Mouse (Mus musculus) spleen, adult 18-20 months (tissue): ENCODE data around the gene Zbtb37.
"Not testable (repeated sequence)": the region's sequence is repeated elsewhere in the genome, so short reads cannot be mapped to it uniquely, and the experiment has no call there.

Source experiments
- DNase-seq, 2 experiments: peaks; one replicate each; pipeline ENCODE4 v3.0.0; 2022; ENCODE audit warnings: mixed read lengths in 2 of 2

The Zbtb37 gene

DNA sequence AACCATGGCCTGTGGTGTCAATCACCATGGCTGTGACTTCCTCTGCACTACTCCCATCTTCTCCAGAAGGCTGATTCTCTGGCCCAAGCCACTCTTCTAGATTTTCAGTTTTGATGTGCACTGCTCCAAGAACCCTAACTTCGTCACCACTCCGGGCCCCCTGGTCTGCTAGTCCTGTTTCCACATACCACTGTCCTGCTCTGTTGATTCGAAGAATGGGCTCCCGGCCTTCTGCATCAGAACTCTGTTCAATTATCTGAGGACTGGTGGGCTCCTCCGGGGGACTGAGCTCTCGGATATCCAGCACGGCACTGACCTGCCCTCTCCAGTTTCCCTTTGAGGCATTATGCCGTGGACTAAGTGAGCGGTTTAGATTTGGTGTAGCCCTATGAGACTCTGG lies 2.8 kb downstream of the Zbtb37 start:
- DNase-seq: no peak

DNA sequence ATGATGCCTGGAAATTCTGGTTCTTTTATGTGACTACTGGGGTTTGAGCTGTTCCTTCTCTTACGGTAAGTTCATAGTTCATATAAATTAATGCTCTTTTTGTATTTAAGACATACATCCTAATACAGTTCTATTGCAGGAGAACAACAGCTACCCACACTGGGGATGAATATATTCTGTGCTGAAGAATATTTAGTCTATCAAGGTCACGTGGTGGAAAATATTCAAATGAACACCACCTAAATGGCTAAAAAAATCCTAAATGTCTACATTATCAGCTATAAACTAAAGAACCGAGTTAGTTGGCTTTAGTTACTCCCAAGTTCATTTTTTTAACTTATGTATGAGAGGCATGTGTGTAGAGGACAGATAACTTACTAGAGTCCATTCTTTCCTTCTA lies 4.6 kb downstream of the Zbtb37 start:
- DNase-seq: no peak

DNA sequence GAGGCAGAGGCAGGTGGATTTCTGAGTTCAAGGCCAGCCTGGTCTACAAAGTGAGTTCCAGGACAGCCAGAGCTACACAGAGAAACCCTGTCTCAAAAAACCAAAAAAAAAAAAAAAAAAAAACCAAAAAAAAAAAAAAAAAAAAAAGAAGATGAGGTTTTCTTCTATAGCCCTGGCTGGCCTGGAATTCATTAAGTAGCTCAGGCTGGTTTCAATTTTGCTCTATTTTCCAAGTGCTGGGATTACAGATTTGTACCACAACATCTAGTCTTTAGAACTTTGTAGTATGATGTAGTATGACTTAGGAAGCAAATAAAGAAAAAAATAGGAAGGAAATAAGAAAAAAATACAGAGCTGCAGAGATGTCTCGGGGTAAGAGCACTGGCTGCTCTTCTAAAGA lies 6.2 kb downstream of the Zbtb37 start:
- DNase-seq: not testable (repeated sequence)

DNA sequence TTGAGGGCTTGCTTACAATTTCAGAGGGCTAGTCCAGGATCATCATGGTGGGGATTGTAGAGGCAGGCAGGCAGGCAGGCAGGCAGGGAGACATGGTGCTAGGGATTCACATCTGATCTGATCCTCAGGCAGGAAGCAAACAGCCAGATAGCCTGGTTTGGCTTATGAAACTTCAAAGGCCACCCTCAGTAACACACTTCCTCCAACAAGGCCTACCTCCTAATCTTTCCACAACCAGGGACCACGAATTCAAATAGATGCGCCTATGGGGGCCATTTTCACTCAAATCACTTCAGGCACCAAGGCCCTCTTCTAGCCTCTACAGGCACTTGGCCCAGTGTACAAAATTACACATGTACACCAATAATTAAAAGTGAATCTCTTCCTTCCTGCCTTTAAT lies 7.5 kb downstream of the Zbtb37 start:
- no peak for DNase-seq

DNA sequence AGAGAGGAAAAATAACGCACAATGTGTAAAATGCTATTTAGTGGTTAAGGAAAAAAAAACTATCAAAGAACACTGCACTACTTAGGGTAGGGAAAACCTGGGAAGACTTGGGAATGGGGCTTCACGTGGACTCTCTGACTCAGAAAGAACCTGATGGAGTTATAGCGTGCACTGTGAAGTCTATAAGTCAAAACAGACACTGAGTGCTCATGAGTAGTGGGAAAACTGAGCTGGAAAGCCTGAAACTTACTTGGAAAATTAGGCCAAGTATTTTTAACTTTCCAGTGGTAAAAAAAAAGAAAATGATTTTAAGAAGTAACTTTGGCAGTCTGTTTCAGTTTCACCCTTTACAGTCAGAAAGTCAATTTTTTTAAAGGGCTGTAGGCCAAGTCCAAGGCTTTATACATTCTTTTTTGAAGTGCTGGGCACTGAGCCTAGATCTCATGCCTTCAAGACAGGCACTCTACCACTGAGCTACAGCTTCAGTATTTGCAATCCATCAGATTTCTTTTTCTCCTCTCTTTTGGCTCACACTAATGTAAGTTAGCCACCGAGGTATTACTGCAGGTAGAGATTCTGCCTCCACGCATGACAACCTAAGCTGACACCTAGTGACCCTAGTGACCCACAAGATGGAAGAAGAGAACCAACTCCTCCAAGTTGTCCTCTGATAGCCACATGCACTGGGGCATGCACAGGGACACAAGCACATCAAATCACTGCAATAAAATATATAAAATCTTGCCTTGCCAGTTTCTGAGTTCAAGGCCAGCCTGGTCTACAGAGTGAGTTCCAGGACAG lies 9.0 kb downstream of the Zbtb37 start:
- no peak for DNase-seq

DNA sequence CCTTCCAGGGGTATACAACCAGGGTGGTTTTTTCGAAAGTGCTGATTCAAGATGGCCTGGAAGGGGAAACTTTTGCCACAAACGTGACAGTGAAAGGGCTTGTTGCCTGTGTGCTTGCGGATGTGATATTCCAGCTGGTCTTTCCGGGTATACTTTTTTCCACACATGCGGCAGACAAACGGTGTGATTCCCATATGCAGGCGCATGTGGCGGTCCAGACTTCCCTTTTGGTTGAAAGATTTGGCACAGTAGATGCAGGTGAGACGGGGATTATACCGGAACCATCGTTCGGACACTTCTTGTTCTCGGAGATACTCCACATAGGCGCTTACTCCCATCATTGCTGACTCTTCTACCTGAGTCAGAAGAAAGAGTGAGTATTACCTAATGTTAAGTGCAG lies 14.6 kb downstream of the Zbtb37 start:
- DNase-seq: no peak

DNA sequence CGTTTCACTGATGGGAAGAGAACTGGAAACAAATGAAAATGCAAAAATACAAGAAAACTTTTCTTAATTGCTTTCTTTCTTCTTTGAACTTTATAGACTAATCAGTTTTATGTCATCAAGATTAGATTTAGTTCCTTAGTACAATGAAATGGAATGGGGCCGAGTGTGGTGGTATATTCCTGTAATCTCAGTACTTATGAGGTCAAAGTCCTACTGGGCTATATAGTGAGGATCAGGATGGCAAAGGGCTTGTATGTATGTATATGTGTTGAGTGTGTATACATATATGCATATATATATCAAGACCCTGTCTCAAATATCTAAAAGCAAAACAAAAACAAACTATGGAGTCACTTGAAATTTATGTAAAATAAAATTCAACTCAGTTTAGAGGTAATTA lies 18.3 kb downstream of the Zbtb37 start:
- DNase-seq: no peak

DNA sequence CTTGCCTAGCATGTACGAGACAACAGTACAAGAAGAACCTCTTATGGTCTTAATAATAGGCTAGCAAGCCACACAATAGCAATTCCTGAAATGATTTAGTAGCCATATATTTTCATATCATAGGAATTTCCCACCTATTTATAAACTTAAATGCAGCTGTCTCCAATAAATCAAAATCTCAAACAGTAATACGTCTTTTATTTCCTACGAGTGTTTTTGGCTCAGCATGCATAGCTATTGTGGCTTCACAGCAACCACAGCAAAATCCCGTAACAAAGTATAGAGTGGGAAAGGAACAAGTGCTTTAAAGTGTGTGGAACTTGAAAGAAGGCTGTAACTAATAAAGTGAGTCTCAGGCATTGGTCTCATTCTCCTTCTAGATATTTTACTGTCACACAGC lies 24.2 kb downstream of the Zbtb37 start:
- no peak for DNase-seq

DNA sequence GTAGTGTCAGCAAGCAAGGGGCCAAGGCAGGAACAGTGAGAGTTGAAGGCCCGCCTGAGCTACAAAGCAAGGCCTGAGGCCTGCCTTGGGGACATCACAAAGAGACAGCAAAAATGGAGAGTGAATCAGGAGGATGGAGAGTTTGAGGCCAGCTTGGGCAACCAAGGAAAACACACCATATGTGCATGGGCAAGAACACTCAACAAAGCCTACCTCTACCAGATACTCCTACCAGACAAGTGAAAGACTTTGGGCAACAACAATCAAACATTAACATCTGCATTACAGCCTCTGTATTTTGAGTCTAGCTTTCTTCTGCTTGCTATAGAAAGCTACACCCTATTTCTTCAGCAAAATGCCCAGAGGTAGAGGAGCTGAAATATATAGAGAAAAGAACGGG lies 26.6 kb downstream of the Zbtb37 start:
- DNase-seq: no peak

DNA sequence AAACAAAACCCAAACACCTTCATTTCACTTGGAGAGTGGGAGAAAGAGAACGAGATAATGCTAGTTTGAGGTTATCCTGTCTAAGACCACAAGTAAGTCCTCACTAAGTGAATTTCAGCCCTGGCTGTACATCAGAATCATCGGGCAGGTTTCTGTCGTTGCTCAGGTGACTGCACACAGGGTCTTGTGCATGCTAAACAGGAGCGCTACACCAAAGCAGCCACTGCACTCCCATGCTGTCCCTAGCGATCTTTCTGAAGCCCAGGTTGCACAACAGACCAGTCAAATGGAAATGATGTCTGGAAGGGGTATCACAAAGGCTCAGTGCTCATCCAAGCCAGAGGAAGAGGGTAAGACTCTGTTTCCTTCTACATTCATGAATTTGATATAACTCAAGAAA lies 28.2 kb downstream of the Zbtb37 start:
- no peak for DNase-seq

DNA sequence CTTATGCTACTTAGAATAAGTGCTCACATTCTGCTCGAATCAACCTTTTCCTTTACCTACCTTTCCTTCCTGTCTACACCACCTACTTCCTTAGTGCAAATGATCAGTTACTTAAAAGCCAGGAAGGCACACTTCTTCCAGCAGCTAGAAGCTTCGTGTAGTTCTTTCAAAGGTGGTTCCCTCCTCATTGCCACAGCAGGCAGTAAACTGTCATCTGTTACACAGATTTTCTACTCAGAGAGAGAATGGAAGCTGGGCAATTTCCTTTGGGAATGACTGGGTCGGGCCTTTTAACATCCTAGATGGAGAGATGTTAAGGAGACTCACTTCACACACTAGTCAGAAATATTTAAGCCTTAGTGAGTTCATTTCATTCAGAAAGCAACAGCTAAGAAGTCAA lies 29.1 kb downstream of the Zbtb37 start:
- no peak for DNase-seq

DNA sequence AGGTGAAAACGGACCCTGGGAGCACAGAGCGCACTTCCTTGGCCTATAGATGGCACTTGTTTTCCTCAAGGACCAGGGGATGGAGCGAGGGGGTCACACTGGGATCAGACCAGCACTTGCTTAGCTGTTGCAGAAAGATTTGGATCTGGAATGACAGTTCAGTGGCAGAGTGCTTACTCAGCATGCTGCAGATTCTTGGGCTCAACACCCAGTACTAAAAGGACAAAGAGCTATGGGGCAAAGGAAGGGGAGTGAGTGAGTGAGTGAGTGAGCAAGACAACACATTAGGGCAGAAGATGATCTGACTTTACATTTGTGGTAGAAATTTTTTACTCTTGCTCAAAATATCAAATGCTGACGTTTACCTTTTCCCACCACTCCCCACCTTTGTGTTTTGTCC lies 29.7 kb downstream of the Zbtb37 start:
- no peak for DNase-seq

DNA sequence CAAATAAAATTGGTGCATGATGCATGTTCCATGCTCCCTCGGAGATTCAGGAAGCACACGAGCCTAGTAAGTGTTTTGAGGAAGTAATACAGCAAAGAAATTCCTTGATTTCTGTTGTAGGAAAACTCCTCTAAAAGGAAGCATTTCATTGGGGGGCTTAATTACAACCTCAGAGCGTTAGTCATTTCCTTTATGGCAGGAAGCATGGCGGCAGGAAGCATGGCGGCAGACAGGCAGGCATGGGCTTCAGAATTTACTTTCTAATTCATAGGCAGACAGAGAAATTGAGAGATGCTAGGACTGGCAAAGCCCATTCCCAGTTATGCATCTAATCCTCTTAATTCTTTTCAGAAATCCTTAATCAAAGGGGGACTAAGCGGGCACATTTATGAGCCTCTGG lies 40.8 kb downstream of the Zbtb37 start:
- DNase-seq: no peak

DNA sequence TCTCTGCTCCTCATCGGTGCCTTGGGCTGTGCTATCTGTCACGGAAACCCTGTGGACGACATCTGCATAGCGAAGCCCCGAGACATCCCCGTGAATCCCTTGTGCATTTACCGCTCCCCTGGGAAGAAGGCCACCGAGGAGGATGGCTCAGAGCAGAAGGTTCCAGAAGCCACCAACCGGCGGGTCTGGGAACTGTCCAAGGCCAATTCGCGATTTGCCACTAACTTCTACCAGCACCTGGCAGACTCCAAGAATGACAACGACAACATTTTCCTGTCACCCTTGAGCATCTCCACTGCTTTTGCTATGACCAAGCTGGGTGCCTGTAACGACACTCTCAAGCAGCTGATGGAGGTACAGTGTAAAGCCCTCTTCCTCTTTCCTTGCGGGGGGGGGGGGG lies 45.3 kb downstream of the Zbtb37 start:
- DNase-seq: no peak

DNA sequence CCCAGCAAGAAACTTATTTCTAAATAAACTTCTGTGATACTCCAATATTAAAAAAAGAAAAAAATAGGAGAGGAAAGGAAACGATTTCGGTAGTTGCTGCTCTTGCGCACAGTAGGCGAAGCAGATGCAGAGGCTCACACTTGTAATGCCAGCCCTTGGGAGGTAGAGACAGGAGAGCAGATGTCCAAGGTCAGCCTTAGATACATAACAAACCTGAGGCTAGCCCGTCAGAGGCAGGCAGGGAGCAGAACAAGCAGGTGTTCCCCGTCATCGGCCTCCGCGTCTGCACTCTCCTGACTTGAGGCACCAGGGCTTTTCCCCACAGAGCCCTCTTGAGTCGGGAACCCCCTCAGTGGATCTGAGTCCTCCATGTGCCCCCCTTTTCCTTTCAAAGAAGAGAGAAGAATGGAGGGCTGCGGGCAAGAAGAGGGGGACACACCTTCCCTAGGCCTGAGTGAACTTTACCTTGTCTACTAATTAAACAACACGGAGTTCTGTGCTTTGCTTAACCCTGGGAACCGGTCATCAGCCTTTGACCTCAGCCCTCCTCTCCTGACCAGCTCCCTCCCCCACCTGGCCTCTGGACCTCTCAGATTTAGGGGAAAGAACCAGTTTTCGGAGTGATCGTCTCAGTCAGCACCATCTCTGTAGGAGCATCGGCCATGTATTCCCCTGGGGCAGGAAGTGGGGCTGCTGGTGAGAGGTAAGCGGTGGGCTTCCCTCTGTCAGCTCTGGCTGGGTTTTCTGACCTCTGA lies 47.6 kb downstream of the Zbtb37 start:
- no peak for DNase-seq

DNA sequence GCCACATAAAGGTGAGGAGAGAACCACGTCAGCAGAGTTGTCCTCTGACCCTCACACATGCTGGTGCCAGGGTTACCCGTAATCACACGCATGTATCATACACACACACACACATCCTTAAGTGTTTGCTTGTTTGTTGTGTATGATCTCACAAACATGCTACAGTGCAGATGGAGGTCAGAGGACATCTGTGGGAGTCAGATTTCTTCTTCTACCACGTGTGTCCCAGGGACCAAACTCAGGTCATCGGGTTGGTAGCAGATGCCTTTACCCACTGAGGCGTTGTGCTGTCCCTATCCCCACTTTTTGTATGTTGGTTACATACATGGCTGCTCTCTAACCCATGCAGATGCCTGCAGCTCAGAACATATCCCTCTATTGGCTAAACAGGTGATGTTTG lies 49.2 kb downstream of the Zbtb37 start:
- no peak for DNase-seq

DNA sequence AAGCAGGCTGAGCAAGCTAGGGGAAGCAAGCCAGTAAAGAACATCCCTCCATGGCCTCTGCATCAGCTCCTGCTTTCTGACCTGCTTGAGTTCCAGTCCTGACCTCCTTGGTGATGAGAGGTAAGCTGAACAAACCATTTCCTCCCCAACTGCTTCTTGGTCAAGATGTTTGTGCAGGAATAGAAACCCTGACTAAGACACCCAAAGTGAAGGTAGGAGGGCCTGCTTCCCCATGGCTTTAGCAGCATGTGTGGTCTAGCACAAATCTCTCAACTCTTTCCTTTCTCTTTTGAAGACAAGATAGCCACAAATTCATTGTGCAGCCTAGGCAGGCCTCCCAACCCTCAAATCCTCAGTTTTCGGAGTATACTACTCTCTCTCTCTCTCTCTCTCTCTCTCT lies 49.9 kb downstream of the Zbtb37 start:
- not testable (repeated sequence) for DNase-seq

DNA sequence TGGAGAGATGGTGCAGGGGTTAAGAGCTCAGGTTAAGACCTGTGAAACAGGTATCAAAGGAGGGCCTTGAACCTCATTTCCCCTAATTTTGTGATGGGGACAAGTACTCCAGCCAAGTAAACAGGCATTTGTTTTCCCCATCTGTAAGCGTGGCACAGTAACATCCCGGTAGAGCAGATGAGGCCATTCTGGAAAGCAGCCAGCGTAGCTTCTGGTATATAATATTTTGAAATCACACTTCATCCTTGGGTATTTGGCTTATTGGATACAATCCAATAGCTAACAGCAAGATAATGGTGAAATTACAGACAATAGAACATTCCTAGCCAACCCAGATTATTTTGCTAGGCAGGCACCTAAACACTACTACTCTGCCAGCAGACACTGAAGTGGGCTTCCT lies 51.8 kb downstream of the Zbtb37 start:
- DNase-seq: no peak

DNA sequence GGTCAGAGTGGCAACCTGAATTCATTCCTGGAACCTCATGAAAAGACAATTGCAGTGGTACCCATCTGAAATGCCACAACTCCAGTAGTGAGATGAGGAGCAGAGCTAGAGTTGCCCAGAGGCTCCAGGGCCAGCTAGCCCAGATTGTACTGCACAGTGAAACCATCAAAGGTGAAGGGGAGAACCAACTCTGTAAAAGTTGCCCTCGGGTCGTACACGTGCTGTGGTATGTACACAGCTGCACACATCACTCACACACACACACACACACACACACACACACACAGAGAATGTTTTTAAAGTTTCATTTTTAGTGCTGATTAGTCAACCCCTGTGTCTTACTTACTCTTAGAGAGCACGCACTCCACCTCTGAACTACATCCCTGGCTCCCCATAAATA lies 53.3 kb downstream of the Zbtb37 start:
- DNase-seq: no peak

DNA sequence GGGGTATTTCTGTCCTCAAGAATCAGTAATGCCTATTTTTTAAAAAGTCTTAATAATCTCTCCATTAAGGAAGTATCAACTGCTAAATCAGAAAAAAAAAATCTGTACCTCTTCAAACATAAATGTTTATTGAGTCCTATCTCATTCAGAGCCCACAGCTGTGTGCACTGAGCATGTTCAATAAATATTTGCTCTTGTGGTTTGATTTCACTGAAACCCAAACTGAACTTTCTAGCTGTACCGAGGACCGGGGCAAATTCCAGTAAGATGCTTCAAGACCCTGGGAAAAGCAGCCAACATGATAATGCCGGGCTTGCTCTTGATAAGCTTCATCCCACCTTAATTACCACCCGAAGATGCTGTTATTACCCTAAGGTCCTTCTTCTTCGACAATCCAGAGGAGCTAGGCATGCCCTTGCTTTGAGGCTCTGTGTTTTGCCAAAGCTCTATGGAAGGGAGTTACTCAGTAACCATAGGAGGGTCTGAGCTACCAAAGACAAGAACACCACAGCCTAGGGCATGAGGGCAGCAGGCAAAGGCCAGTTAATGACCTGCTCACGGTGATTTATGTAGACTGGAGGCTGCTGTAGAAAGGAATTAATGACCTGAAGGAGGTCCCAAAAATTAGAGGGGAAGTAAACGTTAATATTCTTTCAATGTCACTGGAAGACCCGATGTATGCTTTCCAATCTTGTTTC lies 54.0 kb downstream of the Zbtb37 start:
- DNase-seq: no peak

DNA sequence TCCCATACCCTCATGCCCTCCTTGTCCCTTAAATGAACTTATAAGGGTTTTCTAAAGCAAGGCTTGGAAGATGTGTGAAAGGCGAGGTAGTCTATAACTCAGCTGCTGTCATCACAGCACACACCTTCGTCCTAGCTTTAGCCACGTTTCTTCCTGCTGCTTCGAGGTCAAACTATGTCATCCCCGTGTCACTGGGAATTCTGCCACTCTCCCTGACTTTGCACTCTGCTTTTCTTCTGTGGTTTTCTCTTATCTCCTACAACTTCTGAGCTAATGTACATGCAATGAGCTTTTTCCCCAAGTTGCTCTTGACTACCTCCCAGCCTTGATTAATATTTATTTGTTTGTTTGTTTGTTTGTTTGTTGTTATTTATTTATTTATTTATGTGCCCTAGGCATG lies 54.6 kb downstream of the Zbtb37 start:
- no peak for DNase-seq

DNA sequence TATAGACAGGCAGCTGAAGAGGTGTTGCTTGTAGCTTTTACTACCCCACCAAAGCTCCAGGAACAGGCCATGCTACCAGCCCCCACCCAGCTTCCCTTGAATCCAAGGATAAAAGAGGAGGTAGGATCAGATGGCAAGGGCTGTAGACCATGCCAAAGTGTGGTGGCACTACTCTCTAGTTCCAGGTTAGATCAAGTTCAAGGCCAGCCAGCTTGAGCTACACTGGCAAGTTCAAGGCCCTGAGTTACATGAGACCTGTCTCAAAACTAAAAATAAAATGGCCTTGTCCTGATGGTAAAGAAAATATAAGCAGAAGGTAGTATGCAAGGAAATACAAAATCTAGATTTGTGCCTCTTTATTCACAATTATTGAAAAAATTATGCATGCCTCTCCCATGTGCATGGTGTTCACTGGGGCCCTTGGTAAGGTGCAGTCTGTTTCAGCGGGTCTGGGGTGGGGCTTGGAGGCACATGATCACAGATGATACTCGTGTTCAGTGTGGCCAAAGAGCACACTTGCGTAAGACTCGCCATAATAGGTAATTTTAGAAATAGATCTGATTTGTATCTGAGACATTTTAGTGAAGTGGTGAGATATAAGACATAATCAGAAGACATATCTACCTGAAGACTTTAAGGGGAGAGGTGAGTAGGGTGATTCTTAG lies 56.4 kb downstream of the Zbtb37 start, which contains the start of gene Serpinc1:
TSS of gene Serpinc1 (plus strand) at position 515 of the 665 bp plus-strand sequence.
- DNase-seq: no peak

DNA sequence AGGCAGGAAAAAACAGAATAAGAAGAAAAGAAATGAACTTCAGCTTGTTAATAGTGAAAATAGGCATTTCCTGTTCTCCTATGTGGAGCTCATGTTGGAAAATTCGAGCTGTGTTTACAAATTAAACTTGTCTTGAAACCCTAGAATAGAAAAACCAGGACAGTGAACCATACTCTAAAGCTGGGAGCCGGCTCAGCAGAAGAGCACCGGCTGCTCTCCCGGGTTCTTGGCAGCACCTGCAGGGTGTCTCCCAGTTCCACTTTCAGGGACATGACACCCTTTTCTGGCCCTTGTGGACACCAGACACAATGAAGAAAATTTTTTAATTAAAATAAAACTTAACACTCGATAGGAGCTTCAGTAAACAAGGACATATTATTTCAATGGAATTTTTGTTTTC lies 66.0 kb downstream of the Zbtb37 start:
- DNase-seq: no peak
